Mouse (Mus musculus): ENCODE measurements around the gene Gas1. TPM values are rescaled to one million over a fixed set of nuclear protein-coding genes. Genes with fewer than 3 reads are reported as not detected.

Gas1 gene
- polyA plus RNA-seq, 1 experiment from 2014 or later = 22.5 TPM

DNA sequence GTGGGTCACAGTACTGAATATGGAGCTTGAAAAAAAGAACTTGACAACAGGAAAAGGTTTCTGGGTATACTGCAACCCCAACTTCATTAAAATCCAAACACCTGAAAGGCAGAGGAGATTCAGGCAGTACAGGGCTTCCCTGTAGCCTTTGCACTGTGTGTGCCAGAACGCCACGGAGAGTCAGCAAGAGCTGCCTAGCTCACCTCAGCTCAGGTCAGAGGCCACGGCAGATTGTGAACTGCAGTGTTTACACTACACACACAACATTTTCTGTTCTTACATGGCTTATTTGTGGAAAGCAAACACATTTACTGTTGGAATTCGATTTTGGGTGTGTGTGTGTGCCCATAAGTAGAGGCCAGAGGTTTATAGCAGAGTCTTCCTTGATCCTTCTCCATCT lies 5.2 kb upstream of the Gas1 start:
- Histone ChIP-seq H3K9ac (replicated peaks; ENCODE audit: low read depth) (no peak overlapping the region), H3K9me3 (ENCODE audit: low read length) (peaks cover 3% of the 10 kb centered on the region; the same call in 1 of the 2 replicates), H3K4me3 (ENCODE audit: low read depth, low read length) (no peak overlapping the region), H3K36me3 (ENCODE audit: insufficient read depth, low read length) (no peaks in the 10 kb centered on the region), H3K27ac (ENCODE audit: low read length) (no peak overlapping the region), H3K4me1 (ENCODE audit: insufficient read depth, low read depth, low read length) (no peaks in the 10 kb centered on the region), H3K4me2 (replicated peaks; ENCODE audit: low read depth, low read length) (no peak overlapping the region), H3K27me3 (replicated peaks; ENCODE audit: insufficient read depth, low read length) (peaks cover 3% of the 10 kb centered on the region; the same call in 1 of the 2 replicates)
- WGBS = 37% methylated on average over 4 of the region's 4 CpGs
- TF ChIP-seq CTCF (IDR thresholded peaks at IDR 0.05) = no peak
- TF ChIP-seq EP300 (IDR thresholded peaks at IDR 0.05) = no peak
- ATAC-seq (no peak), DNase-seq (ENCODE audit: low spot score) (no peak)

- TF ChIP-seq EP300 (IDR thresholded peaks at IDR 0.05) = no peak
- no peak for TF ChIP-seq CTCF (IDR thresholded peaks at IDR 0.05)
- Histone ChIP-seq H3K27me3 (replicated peaks; ENCODE audit: insufficient read depth, low read length) (peaks cover 24% of the 10 kb centered on the region; the same call in 1 of the 2 replicates), H3K36me3 (ENCODE audit: insufficient read depth, low read length) (no peaks in the 10 kb centered on the region), H3K4me1 (ENCODE audit: insufficient read depth, low read depth, low read length) (no peaks in the 10 kb centered on the region), H3K4me2 (replicated peaks; ENCODE audit: low read depth, low read length) (no peak overlapping the region), H3K27ac (ENCODE audit: low read length) (no peak overlapping the region), H3K9ac (replicated peaks; ENCODE audit: low read depth) (no peak overlapping the region), H3K9me3 (ENCODE audit: low read length) (peaks cover 3% of the 10 kb centered on the region; the same call in 1 of the 2 replicates), H3K4me3 (ENCODE audit: low read depth, low read length) (no peak overlapping the region)
- 76% methylated on average over 4 of the region's 4 CpGs for WGBS
- DNase-seq (ENCODE audit: low spot score) (no peak), ATAC-seq (no peak)
Measured at GRCm38 (mm10) chr13:60179641-60180040, 2.5 kb upstream of the Gas1 start.

DNA sequence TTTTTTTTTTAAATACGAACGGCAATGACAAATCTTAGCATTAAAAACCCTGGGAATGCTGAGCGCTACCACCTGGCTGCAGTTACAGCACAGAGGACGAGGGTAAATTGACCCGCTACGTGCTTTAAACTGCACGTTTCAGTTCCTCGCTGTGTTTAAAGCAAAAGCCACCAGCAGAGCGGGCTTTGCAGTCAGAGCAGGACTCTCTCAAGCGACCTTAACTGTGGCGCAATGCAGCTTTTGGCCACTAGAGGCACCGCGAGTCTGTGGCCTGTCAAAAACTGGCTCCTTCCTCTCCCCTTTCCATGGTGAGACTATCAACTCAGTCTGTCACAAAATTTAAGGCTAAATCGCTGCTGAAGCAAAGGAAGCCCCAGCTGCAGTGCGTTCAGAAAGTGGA lies 1.3 kb upstream of the Gas1 start:
- H3K36me3 ChIP-seq (ENCODE audit: insufficient read depth, low read length) = no peaks in the 10 kb centered on the region
- no peak for TF ChIP-seq EP300 (IDR thresholded peaks at IDR 0.05)
- peak; percentile 99 for TF ChIP-seq CTCF (IDR thresholded peaks at IDR 0.05)
- H3K9me3 ChIP-seq (ENCODE audit: low read length) = peaks cover 3% of the 10 kb centered on the region; the same call in 1 of the 2 replicates
- WGBS = under 1% methylated on average over 15 of the region's 15 CpGs
- H3K27ac ChIP-seq (ENCODE audit: low read length) = no peak overlapping the region; the same call in 1 of the 2 replicates
- H3K9ac ChIP-seq (replicated peaks; ENCODE audit: low read depth) = no peak overlapping the region
- peak overlapping the region; percentile 63 for H3K4me3 ChIP-seq (ENCODE audit: low read depth, low read length)
- H3K4me2 ChIP-seq (replicated peaks; ENCODE audit: low read depth, low read length) = peak overlapping the region; percentile 87
- no peaks in the 10 kb centered on the region for H3K4me1 ChIP-seq (ENCODE audit: insufficient read depth, low read depth, low read length)
- DNase-seq (ENCODE audit: low spot score) = peak; percentile 91
- H3K27me3 ChIP-seq (replicated peaks; ENCODE audit: insufficient read depth, low read length) = peaks cover 24% of the 10 kb centered on the region; the same call in 1 of the 2 replicates
- peak; percentile 10; the same call in 1 of the 2 replicates for ATAC-seq

DNA sequence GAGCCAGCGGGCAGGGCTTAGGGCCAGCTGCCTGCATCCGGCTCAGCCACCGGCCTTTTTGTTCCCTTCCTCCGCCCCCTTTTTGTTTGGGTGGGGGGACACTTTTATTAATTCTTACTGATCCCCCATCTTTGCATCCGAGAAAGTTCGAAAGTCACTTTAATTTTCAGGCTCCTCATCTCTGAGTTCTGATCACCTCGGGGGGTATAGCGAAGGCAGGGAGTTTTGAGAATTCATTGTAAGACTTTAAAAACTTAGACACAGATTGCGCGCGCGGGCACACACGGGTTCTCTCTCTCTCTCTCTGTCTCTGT lies 589 bp upstream of the Gas1 start:
- H3K27ac ChIP-seq (ENCODE audit: low read length) = no peak overlapping the region
- ATAC-seq (no peak), DNase-seq (ENCODE audit: low spot score) (no peak)
- whole genome bisulfite sequencing = 0% methylated on average over 13 of the region's 13 CpGs
- H3K9me3 ChIP-seq (ENCODE audit: low read length) = no peaks in the 10 kb centered on the region
- TF ChIP-seq EP300 (IDR thresholded peaks at IDR 0.05) = no peak
- no peak for TF ChIP-seq CTCF (IDR thresholded peaks at IDR 0.05)
- H3K36me3 ChIP-seq (ENCODE audit: insufficient read depth, low read length) = no peaks in the 10 kb centered on the region
- H3K4me1 ChIP-seq (ENCODE audit: insufficient read depth, low read depth, low read length) = no peaks in the 10 kb centered on the region
- no peak overlapping the region for H3K9ac ChIP-seq (replicated peaks; ENCODE audit: low read depth)
- peak overlapping the region; percentile 87 for H3K4me2 ChIP-seq (replicated peaks; ENCODE audit: low read depth, low read length)
- H3K27me3 ChIP-seq (replicated peaks; ENCODE audit: insufficient read depth, low read length) = peaks cover 27% of the 10 kb centered on the region; the same call in 1 of the 2 replicates
- peak overlapping the region; percentile 63 for H3K4me3 ChIP-seq (ENCODE audit: low read depth, low read length)

DNA sequence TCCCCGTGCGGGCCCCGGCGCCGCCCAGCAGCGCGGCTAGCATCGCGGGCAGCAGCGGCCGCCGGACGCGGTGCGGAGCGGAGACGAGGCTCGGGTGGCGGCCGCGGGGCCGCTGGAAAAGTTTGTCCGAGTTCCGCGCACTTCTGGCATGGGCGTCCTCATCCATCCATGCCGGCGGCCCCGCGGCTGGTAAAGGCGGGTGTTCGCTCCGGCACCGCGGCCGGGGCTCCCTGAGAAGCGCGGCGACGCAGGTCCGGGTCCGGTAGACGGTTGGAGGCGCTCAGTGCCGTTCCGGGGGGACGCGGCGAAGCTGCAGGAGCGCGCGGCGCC lies 424 bp downstream of the Gas1 start:
- DNase-seq (ENCODE audit: low spot score) (no peak), ATAC-seq (no peak)
- Histone ChIP-seq H3K36me3 (ENCODE audit: insufficient read depth, low read length) (no peaks in the 10 kb centered on the region), H3K9me3 (ENCODE audit: low read length) (no peaks in the 10 kb centered on the region), H3K4me2 (replicated peaks; ENCODE audit: low read depth, low read length) (peak overlapping the region; percentile 87), H3K27ac (ENCODE audit: low read length) (peak overlapping the region; percentile 86), H3K9ac (replicated peaks; ENCODE audit: low read depth) (peak overlapping the region; percentile 55), H3K27me3 (replicated peaks; ENCODE audit: insufficient read depth, low read length) (peaks cover 34% of the 10 kb centered on the region; the same call in 1 of the 2 replicates), H3K4me1 (ENCODE audit: insufficient read depth, low read depth, low read length) (no peaks in the 10 kb centered on the region), H3K4me3 (ENCODE audit: low read depth, low read length) (peak overlapping the region; percentile 63)
- 3% methylated on average over 49 of the region's 53 CpGs for WGBS
- TF ChIP-seq CTCF (IDR thresholded peaks at IDR 0.05) (no peak), EP300 (IDR thresholded peaks at IDR 0.05) (no peak)

DNA sequence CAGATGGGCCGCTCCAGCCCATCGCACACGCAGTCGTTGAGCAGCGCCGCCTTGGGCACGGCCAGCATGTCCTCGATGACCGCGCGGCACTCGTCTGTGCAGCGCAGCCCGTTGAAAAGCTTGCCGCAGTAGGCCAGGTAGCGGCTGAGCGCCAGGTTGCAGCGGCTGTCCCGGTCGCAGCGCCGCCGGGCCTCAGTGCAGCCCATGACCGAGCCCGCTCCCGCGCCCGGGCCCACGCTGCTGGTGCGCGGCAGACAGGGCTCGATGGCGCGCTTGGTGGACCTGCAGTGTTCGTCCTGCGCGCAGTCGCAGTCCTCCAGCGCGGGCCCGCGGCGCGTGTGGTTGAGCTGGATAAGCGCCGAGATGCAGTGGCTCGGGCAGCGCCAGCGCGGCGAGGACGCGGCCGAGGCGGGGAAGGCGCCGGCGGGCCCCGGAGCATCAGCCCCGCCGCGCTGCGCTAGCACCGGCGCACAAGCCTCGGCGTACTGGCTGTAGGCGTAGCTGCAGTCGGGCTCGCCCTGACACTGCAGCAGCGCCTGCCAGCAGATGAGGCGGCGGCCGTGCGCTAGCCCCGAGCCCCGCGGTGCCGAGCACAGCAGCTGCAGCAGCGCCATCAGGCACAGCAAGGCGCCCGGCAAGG lies 909 bp downstream of the Gas1 start:
- peak overlapping the region; percentile 63 for H3K4me3 ChIP-seq (ENCODE audit: low read depth, low read length)
- H3K9ac ChIP-seq (replicated peaks; ENCODE audit: low read depth) = peak overlapping the region; percentile 55
- under 1% methylated on average over 53 of the region's 82 CpGs for WGBS
- H3K4me1 ChIP-seq (ENCODE audit: insufficient read depth, low read depth, low read length) = no peaks in the 10 kb centered on the region
- peak overlapping the region; percentile 86 for H3K27ac ChIP-seq (ENCODE audit: low read length)
- peak; percentile 8; the same call in 1 of the 2 replicates for TF ChIP-seq CTCF (IDR thresholded peaks at IDR 0.05)
- no peak for TF ChIP-seq EP300 (IDR thresholded peaks at IDR 0.05)
- peak overlapping the region; percentile 87 for H3K4me2 ChIP-seq (replicated peaks; ENCODE audit: low read depth, low read length)
- peak; percentile 43 for DNase-seq (ENCODE audit: low spot score)
- H3K27me3 ChIP-seq (replicated peaks; ENCODE audit: insufficient read depth, low read length) = peaks cover 36% of the 10 kb centered on the region; the same call in 1 of the 2 replicates
- H3K9me3 ChIP-seq (ENCODE audit: low read length) = no peaks in the 10 kb centered on the region
- ATAC-seq = peak; percentile 20
- no peaks in the 10 kb centered on the region for H3K36me3 ChIP-seq (ENCODE audit: insufficient read depth, low read length)
